Mouse (Mus musculus): ENCODE data around the gene Lrfn2. TPM values are rescaled to one million over a fixed set of nuclear protein-coding genes. Genes with fewer than 3 reads are reported as not detected.

Lrfn2 gene
- polyA plus RNA-seq, 1 experiment from 2014 or later, result 1.2 TPM

- H3K27me3 ChIP-seq, result peaks cover 35% of the 10 kb centered on the region
- no peaks in the 10 kb centered on the region for H3K9me3 ChIP-seq (replicated peaks)
- no peak overlapping the region for H3K27ac ChIP-seq (replicated peaks)
- H3K9ac ChIP-seq, result no peak overlapping the region
- ATAC-seq (ENCODE audit: insufficient number of reproducible peaks, low FRiP score, low TSS enrichment, low read depth), result no peak
- peak overlapping the region; percentile 57 for H3K4me3 ChIP-seq (replicated peaks)
- no peaks in the 10 kb centered on the region for H3K36me3 ChIP-seq
- H3K4me1 ChIP-seq, result peaks cover 17% of the 10 kb centered on the region
- WGBS, result 7% methylated on average over 9 of the region's 9 CpGs
- H3K4me2 ChIP-seq (replicated peaks), result peak overlapping the region; percentile 88
Observed at GRCm38 (mm10) chr17:48932916-48933315, 737 bp downstream of the Lrfn2 start.

- Histone ChIP-seq H3K27me3 (peaks cover 32% of the 10 kb centered on the region), H3K36me3 (no peaks in the 10 kb centered on the region), H3K27ac (replicated peaks) (no peak overlapping the region), H3K4me1 (peaks cover 17% of the 10 kb centered on the region), H3K9me3 (replicated peaks) (no peaks in the 10 kb centered on the region), H3K4me2 (replicated peaks) (no peak overlapping the region), H3K9ac (no peak overlapping the region), H3K4me3 (replicated peaks) (no peak overlapping the region)
- ATAC-seq (ENCODE audit: insufficient number of reproducible peaks, low FRiP score, low TSS enrichment, low read depth), result no peak
- 70% methylated on average over 8 of the region's 8 CpGs for WGBS
Observed at GRCm38 (mm10) chr17:48935201-48935600, 3.0 kb downstream of the Lrfn2 start.

- no peaks in the 10 kb centered on the region for H3K36me3 ChIP-seq
- H3K27ac ChIP-seq (replicated peaks), result no peak overlapping the region
- WGBS, result 49% methylated on average over 5 of the region's 5 CpGs
Observed at GRCm38 (mm10) chr17:48936445-48937141, 4.4 kb downstream of the Lrfn2 start.

GRCm38 (mm10) chr17:48938711-48939220 is 6.6 kb downstream of the Lrfn2 start:
- no peaks in the 10 kb centered on the region for H3K9me3 ChIP-seq (replicated peaks)
- 75% methylated on average over 7 of the region's 7 CpGs for WGBS
- no peak overlapping the region for H3K27ac ChIP-seq (replicated peaks)
- H3K36me3 ChIP-seq, result no peaks in the 10 kb centered on the region
- no peaks in the 10 kb centered on the region for H3K4me1 ChIP-seq
- H3K4me3 ChIP-seq (replicated peaks), result no peak overlapping the region
- no peak overlapping the region for H3K4me2 ChIP-seq (replicated peaks)
- ATAC-seq (ENCODE audit: insufficient number of reproducible peaks, low FRiP score, low TSS enrichment, low read depth), result no peak
- H3K9ac ChIP-seq, result no peak overlapping the region
- peaks cover 1% of the 10 kb centered on the region; the same call in 1 of the 2 replicates for H3K27me3 ChIP-seq

More at GRCm38 (mm10) chr17:48936445-48937141, 4.4 kb downstream of the Lrfn2 start:
- Histone ChIP-seq H3K27me3 (peaks cover 19% of the 10 kb centered on the region), H3K4me1 (peaks cover 13% of the 10 kb centered on the region), H3K4me3 (replicated peaks) (no peak overlapping the region), H3K9ac (no peak overlapping the region), H3K9me3 (replicated peaks) (no peaks in the 10 kb centered on the region), H3K4me2 (replicated peaks) (no peak overlapping the region)
- ATAC-seq (ENCODE audit: insufficient number of reproducible peaks, low FRiP score, low TSS enrichment, low read depth), result no peak

- WGBS, result 80% methylated on average over 9 of the region's 9 CpGs
- no peak for ATAC-seq (ENCODE audit: insufficient number of reproducible peaks, low FRiP score, low TSS enrichment, low read depth)
- H3K4me2 ChIP-seq (replicated peaks), result no peak overlapping the region
- H3K4me1 ChIP-seq, result no peaks in the 10 kb centered on the region
- no peaks in the 10 kb centered on the region for H3K27me3 ChIP-seq
- H3K36me3 ChIP-seq, result no peaks in the 10 kb centered on the region
- no peak overlapping the region for H3K27ac ChIP-seq (replicated peaks)
- no peak overlapping the region for H3K9ac ChIP-seq
- H3K4me3 ChIP-seq (replicated peaks), result no peak overlapping the region
- H3K9me3 ChIP-seq (replicated peaks), result no peaks in the 10 kb centered on the region
Observed at GRCm38 (mm10) chr17:48946315-48946714, 14.1 kb downstream of the Lrfn2 start.

GRCm38 (mm10) chr17:48946765-48947164 is 14.6 kb downstream of the Lrfn2 start:
- no peak overlapping the region for H3K9ac ChIP-seq
- no peaks in the 10 kb centered on the region for H3K36me3 ChIP-seq
- 67% methylated on average over 3 of the region's 3 CpGs for WGBS
- no peak overlapping the region for H3K4me3 ChIP-seq (replicated peaks)
- H3K9me3 ChIP-seq (replicated peaks), result no peaks in the 10 kb centered on the region
- H3K4me1 ChIP-seq, result no peaks in the 10 kb centered on the region
- H3K27me3 ChIP-seq, result no peaks in the 10 kb centered on the region
- no peak overlapping the region for H3K27ac ChIP-seq (replicated peaks)
- ATAC-seq (ENCODE audit: insufficient number of reproducible peaks, low FRiP score, low TSS enrichment, low read depth), result no peak
- H3K4me2 ChIP-seq (replicated peaks), result no peak overlapping the region

GRCm38 (mm10) chr17:48951250-48951649 is 19.1 kb downstream of the Lrfn2 start:
- ATAC-seq (ENCODE audit: insufficient number of reproducible peaks, low FRiP score, low TSS enrichment, low read depth), result no peak
- 88% methylated on average over 1 of the region's 1 CpGs for WGBS
- no peak overlapping the region for H3K9ac ChIP-seq

GRCm38 (mm10) chr17:48956033-48956631 is 24.0 kb downstream of the Lrfn2 start:
- H3K9me3 ChIP-seq (replicated peaks), result no peaks in the 10 kb centered on the region
- ATAC-seq (ENCODE audit: insufficient number of reproducible peaks, low FRiP score, low TSS enrichment, low read depth), result no peak
- no peak overlapping the region for H3K4me2 ChIP-seq (replicated peaks)
- no peak overlapping the region for H3K4me3 ChIP-seq (replicated peaks)
- no peaks in the 10 kb centered on the region for H3K27me3 ChIP-seq
- 78% methylated on average over 7 of the region's 7 CpGs for WGBS
- peaks cover 7% of the 10 kb centered on the region for H3K4me1 ChIP-seq
- H3K9ac ChIP-seq, result no peak overlapping the region
- H3K27ac ChIP-seq (replicated peaks), result no peak overlapping the region
- no peaks in the 10 kb centered on the region for H3K36me3 ChIP-seq

More at GRCm38 (mm10) chr17:48951250-48951649, 19.1 kb downstream of the Lrfn2 start:
- H3K36me3 ChIP-seq, result no peaks in the 10 kb centered on the region
- no peaks in the 10 kb centered on the region for H3K4me1 ChIP-seq
- H3K4me3 ChIP-seq (replicated peaks), result no peak overlapping the region
- H3K27ac ChIP-seq (replicated peaks), result no peak overlapping the region
- no peaks in the 10 kb centered on the region for H3K9me3 ChIP-seq (replicated peaks)
- no peaks in the 10 kb centered on the region for H3K27me3 ChIP-seq
- no peak overlapping the region for H3K4me2 ChIP-seq (replicated peaks)

GRCm38 (mm10) chr17:48960161-48960698 is 28.1 kb downstream of the Lrfn2 start:
- H3K27me3 ChIP-seq, result no peaks in the 10 kb centered on the region
- H3K9me3 ChIP-seq (replicated peaks), result no peaks in the 10 kb centered on the region
- peak overlapping the region; percentile 6; the same call in 1 of the 2 replicates for H3K4me3 ChIP-seq (replicated peaks)
- H3K27ac ChIP-seq (replicated peaks), result no peak overlapping the region
- peak overlapping the region; percentile 43 for H3K4me2 ChIP-seq (replicated peaks)
- 4% methylated on average over 16 of the region's 16 CpGs for WGBS
- ATAC-seq (ENCODE audit: insufficient number of reproducible peaks, low FRiP score, low TSS enrichment, low read depth), result peak; percentile 73
- H3K36me3 ChIP-seq, result no peaks in the 10 kb centered on the region
- H3K4me1 ChIP-seq, result peaks cover 7% of the 10 kb centered on the region
- no peak overlapping the region for H3K9ac ChIP-seq

GRCm38 (mm10) chr17:48962646-48963045 is 30.5 kb downstream of the Lrfn2 start:
- Histone ChIP-seq H3K4me1 (peaks cover 7% of the 10 kb centered on the region), H3K27me3 (no peaks in the 10 kb centered on the region), H3K4me3 (replicated peaks) (no peak overlapping the region), H3K9ac (no peak overlapping the region), H3K36me3 (no peaks in the 10 kb centered on the region), H3K4me2 (replicated peaks) (no peak overlapping the region), H3K27ac (replicated peaks) (no peak overlapping the region), H3K9me3 (replicated peaks) (no peaks in the 10 kb centered on the region)
- ATAC-seq (ENCODE audit: insufficient number of reproducible peaks, low FRiP score, low TSS enrichment, low read depth), result no peak
- 50% methylated on average over 3 of the region's 3 CpGs for WGBS

- Histone ChIP-seq H3K9me3 (replicated peaks) (no peaks in the 10 kb centered on the region), H3K27ac (replicated peaks) (no peak overlapping the region), H3K9ac (no peak overlapping the region), H3K27me3 (no peaks in the 10 kb centered on the region), H3K4me2 (replicated peaks) (no peak overlapping the region), H3K4me3 (replicated peaks) (no peak overlapping the region), H3K4me1 (peaks cover 7% of the 10 kb centered on the region), H3K36me3 (no peaks in the 10 kb centered on the region)
- WGBS, result 74% methylated on average over 9 of the region's 9 CpGs
- no peak for ATAC-seq (ENCODE audit: insufficient number of reproducible peaks, low FRiP score, low TSS enrichment, low read depth)
Observed at GRCm38 (mm10) chr17:48963740-48964139, 31.6 kb downstream of the Lrfn2 start.

All from embryonic facial prominence, embryonic 15.5 days (tissue).